In genomic region chr17:23682092-23682491, GRCm38 (mm10) we compare ENCODE assay signal across 18 mouse cellular contexts. TPM values are rescaled to one million over a fixed set of nuclear protein-coding genes. Genes with fewer than 3 reads are reported as not detected.
A peak's percentile ranks its signal among the peaks of the same experiment; 100 is the strongest.
DNase-seq lines count a peak whose midpoint lies in the region; ATAC-seq lines count a peak whose summit lies in the region.
"Had no signal": no experiment of that assay in that cellular context is flagged by ENCODE, and none has a peak within 500 bp of the region (broad histone marks: within the 10 kb centered on the region; RNA-seq: fewer than 3 reads in every experiment).

No protein-coding gene starts in this region.

- H3K4me1 ChIP-seq in embryonic facial prominence, embryonic 14.5 days (ENCODE audit: control insufficient read depth, insufficient read depth, low read length), result peaks cover 19% of the 10 kb centered on the region
- H3K4me1 ChIP-seq in kidney, embryonic 16.5 days (ENCODE audit: insufficient read depth, low read length), result peaks cover 37% of the 10 kb centered on the region
- peaks cover 42% of the 10 kb centered on the region for H3K4me1 ChIP-seq in midbrain, embryonic 10.5 days

- DNase-seq in kidney, adult 9 months, result peak; percentile 81
- no peak for DNase-seq in kidney, postnatal 14 days
- DNase-seq in embryonic facial prominence, embryonic 14.5 days (ENCODE audit: low spot score), result no peak
- DNase-seq in midbrain, embryonic 10.5 days (ENCODE audit: low spot score), result no peak
- DNase-seq in lung, postnatal 14 days, result no peak
- no peak for DNase-seq in adrenal gland, adult 18-20 months (ENCODE audit: low spot score in 2 of 2)
- DNase-seq: cerebellum, postnatal 36 days; lung, postnatal 4 days; retina, postnatal 1 day had no signal

- H3K4me2 ChIP-seq in embryonic facial prominence, embryonic 14.5 days (ENCODE audit: low read depth, low read length), result peak overlapping the region; percentile 33; the same call in 1 of the 2 replicates
- peak overlapping the region; percentile 56 for H3K4me2 ChIP-seq in kidney, embryonic 16.5 days (replicated peaks; ENCODE audit: low read depth, low read length)
- H3K4me2 ChIP-seq: hindbrain, embryonic 15.5 days; liver, embryonic 15.5 days; midbrain, embryonic 12.5 days; neural tube, embryonic 15.5 days had no signal

- peaks cover 67% of the 10 kb centered on the region for H3K27me3 ChIP-seq in embryonic facial prominence, embryonic 14.5 days (replicated peaks; ENCODE audit: control insufficient read depth, insufficient read depth, low read length)
- H3K27me3 ChIP-seq in kidney, embryonic 16.5 days (ENCODE audit: insufficient read depth, low read length), result peaks cover 41% of the 10 kb centered on the region
- H3K27me3 ChIP-seq in midbrain, embryonic 10.5 days (ENCODE audit: low read depth, poor library complexity, severe bottlenecking), result peaks cover 82% of the 10 kb centered on the region
- H3K27me3 ChIP-seq: Patski had no signal

- no peaks in the 10 kb centered on the region for H3K9me3 ChIP-seq in embryonic facial prominence, embryonic 14.5 days (ENCODE audit: control insufficient read depth, low read length)
- no peaks in the 10 kb centered on the region for H3K9me3 ChIP-seq in kidney, embryonic 16.5 days (ENCODE audit: low read length)
- H3K9me3 ChIP-seq in midbrain, embryonic 10.5 days (replicated peaks), result no peaks in the 10 kb centered on the region
- H3K9me3 ChIP-seq: hindbrain, embryonic 15.5 days; liver, embryonic 15.5 days; midbrain, embryonic 12.5 days; neural tube, embryonic 15.5 days had no signal

- WGBS in embryonic facial prominence, embryonic 14.5 days, result 68% methylated on average over 4 of the region's 4 CpGs
- WGBS in kidney, embryonic 16.5 days, result 28% methylated on average over 4 of the region's 4 CpGs
- WGBS in midbrain, embryonic 10.5 days, result 71% methylated on average over 4 of the region's 4 CpGs

- peak overlapping the region; percentile 26 for H3K4me3 ChIP-seq in embryonic facial prominence, embryonic 14.5 days (ENCODE audit: low read depth, low read length)
- H3K4me3 ChIP-seq in kidney, embryonic 16.5 days (ENCODE audit: low read length), result peak overlapping the region; percentile 49
- H3K4me3 ChIP-seq in midbrain, embryonic 10.5 days, result no peak overlapping the region
- H3K4me3 ChIP-seq: hindbrain, embryonic 15.5 days; liver, embryonic 15.5 days; midbrain, embryonic 12.5 days; neural tube, embryonic 15.5 days had no signal

- no peaks in the 10 kb centered on the region for H3K36me3 ChIP-seq in embryonic facial prominence, embryonic 14.5 days (ENCODE audit: control insufficient read depth, insufficient read depth, low read length)
- H3K36me3 ChIP-seq in kidney, embryonic 16.5 days (ENCODE audit: insufficient read depth, low read length), result no peaks in the 10 kb centered on the region
- H3K36me3 ChIP-seq in midbrain, embryonic 10.5 days, result no peaks in the 10 kb centered on the region
- H3K36me3 ChIP-seq: hindbrain, embryonic 15.5 days; liver, embryonic 15.5 days; midbrain, embryonic 12.5 days; neural tube, embryonic 15.5 days had no signal

- no peak overlapping the region for H3K9ac ChIP-seq in embryonic facial prominence, embryonic 14.5 days (ENCODE audit: low read depth, low read length)
- peak overlapping the region; percentile 58 for H3K9ac ChIP-seq in kidney, embryonic 16.5 days (replicated peaks; ENCODE audit: low read length)
- H3K9ac ChIP-seq: hindbrain, embryonic 15.5 days; liver, embryonic 15.5 days; midbrain, embryonic 12.5 days; neural tube, embryonic 15.5 days had no signal

- ATAC-seq in embryonic facial prominence, embryonic 14.5 days (ENCODE audit: low read depth), result no peak
- ATAC-seq in kidney, embryonic 16.5 days (ENCODE audit: low FRiP score, low TSS enrichment), result peak; percentile 14; the same call in 1 of the 2 replicates
- ATAC-seq: Patski had no signal

- H3K27ac ChIP-seq in embryonic facial prominence, embryonic 14.5 days (replicated peaks; ENCODE audit: low read depth, low read length), result no peak overlapping the region
- H3K27ac ChIP-seq in kidney, embryonic 16.5 days (ENCODE audit: low read length), result peak overlapping the region; percentile 86
- no peak overlapping the region for H3K27ac ChIP-seq in midbrain, embryonic 10.5 days (replicated peaks)
- H3K27ac ChIP-seq: hindbrain, embryonic 15.5 days; liver, embryonic 15.5 days; midbrain, embryonic 12.5 days; neural tube, embryonic 15.5 days had no signal

RNA-seq across cellular contexts. Expression of gene Cldn9, which starts 1.7 kb away (rescaled TPM):
- 14.6 and 17.9 TPM in 2 replicates for polyA plus RNA-seq in embryonic facial prominence, embryonic 14.5 days (2014; fragmentation: Nextera tagmentation; extraction: Ambion mirVana)
- polyA plus RNA-seq in kidney, embryonic 16.5 days (2015; fragmentation: Nextera tagmentation; extraction: Ambion mirVana), result 60.0 and 63.5 TPM in 2 replicates
- 1.5 and 3.1 TPM in 2 replicates for polyA plus RNA-seq in midbrain, embryonic 10.5 days (2016; fragmentation: Nextera tagmentation; extraction: Ambion mirVana)
- not detected for total RNA-seq in adrenal gland, adult 18-20 months (2021)
- total RNA-seq: CH12.LX; granulocyte monocyte progenitor cell, adult 5-6 weeks; layer of hippocampus, adult 18-20 months had no signal
- polyA plus RNA-seq: liver, embryonic 15.5 days had no signal

RNA-seq across cellular contexts. Expression of gene Cldn6, which starts 3.0 kb away (rescaled TPM):
- polyA plus RNA-seq in embryonic facial prominence, embryonic 14.5 days (2014; fragmentation: Nextera tagmentation; extraction: Ambion mirVana), result 17.0 and 22.6 TPM in 2 replicates
- 242 and 253 TPM in 2 replicates for polyA plus RNA-seq in kidney, embryonic 16.5 days (2015; fragmentation: Nextera tagmentation; extraction: Ambion mirVana)
- 3.5 and 10.1 TPM in 2 replicates for polyA plus RNA-seq in midbrain, embryonic 10.5 days (2016; fragmentation: Nextera tagmentation; extraction: Ambion mirVana)
- not detected for total RNA-seq in adrenal gland, adult 18-20 months (2021)
- total RNA-seq: CH12.LX; layer of hippocampus, adult 18-20 months had no signal
- polyA plus RNA-seq: Patski had no signal

RNA-seq across cellular contexts. Expression of gene Tnfrsf12a, which starts 4.8 kb away (rescaled TPM):
- 23.3 and 30.7 TPM in 2 replicates for polyA plus RNA-seq in embryonic facial prominence, embryonic 14.5 days (2014; fragmentation: Nextera tagmentation; extraction: Ambion mirVana)
- 28.9 and 31.2 TPM in 2 replicates for polyA plus RNA-seq in kidney, embryonic 16.5 days (2015; fragmentation: Nextera tagmentation; extraction: Ambion mirVana)
- 3.2 and 3.8 TPM in 2 replicates for polyA plus RNA-seq in midbrain, embryonic 10.5 days (2016; fragmentation: Nextera tagmentation; extraction: Ambion mirVana)
- total RNA-seq in adrenal gland, adult 18-20 months (2021), result 100 to 1,000 TPM; 224 to 359 TPM

RNA-seq across cellular contexts. Expression of gene Thoc6, which starts 8.4 kb away (rescaled TPM):
- 35.1 and 38.1 TPM in 2 replicates for polyA plus RNA-seq in embryonic facial prominence, embryonic 14.5 days (2014; fragmentation: Nextera tagmentation; extraction: Ambion mirVana)
- 59.8 and 65.5 TPM in 2 replicates for polyA plus RNA-seq in kidney, embryonic 16.5 days (2015; fragmentation: Nextera tagmentation; extraction: Ambion mirVana)
- polyA plus RNA-seq in midbrain, embryonic 10.5 days (2016; fragmentation: Nextera tagmentation; extraction: Ambion mirVana), result 74.2 and 77.3 TPM in 2 replicates
- 10 to 100 TPM; 23.1 to 23.3 TPM for total RNA-seq in adrenal gland, adult 18-20 months (2021)

RNA-seq across cellular contexts. Expression of gene Hcfc1r1, which starts 8.7 kb away (rescaled TPM):
- 94.8 and 107 TPM in 2 replicates for polyA plus RNA-seq in embryonic facial prominence, embryonic 14.5 days (2014; fragmentation: Nextera tagmentation; extraction: Ambion mirVana)
- polyA plus RNA-seq in kidney, embryonic 16.5 days (2015; fragmentation: Nextera tagmentation; extraction: Ambion mirVana), result 73.4 and 83.7 TPM in 2 replicates
- 29.5 and 36.4 TPM in 2 replicates for polyA plus RNA-seq in midbrain, embryonic 10.5 days (2016; fragmentation: Nextera tagmentation; extraction: Ambion mirVana)
- total RNA-seq in adrenal gland, adult 18-20 months (2021), result 100 to 1,000 TPM; 153 to 154 TPM

Comparison
In these comparisons a context has a peak if more than half of its experiments do, and no peak if none do; other contexts are left out.
1. RNA of gene Cldn6, which starts 3.0 kb away (polyA plus RNA-seq): 242 to 253 TPM in kidney, embryonic 16.5 days; 17.0 to 22.6 TPM in embryonic facial prominence, embryonic 14.5 days and 3.5 to 10.1 TPM in midbrain, embryonic 10.5 days; every median in the first group is over 10 times any median in the second.